In genomic region chr17:27028909-27029308, GRCm38 (mm10) we compare ENCODE assay signal across 8 mouse cellular contexts. TPM values are rescaled to one million over a fixed set of nuclear protein-coding genes. Genes with fewer than 3 reads are reported as not detected.
DNase-seq lines count a peak whose midpoint lies in the region; ATAC-seq and TF ChIP-seq lines count a peak whose summit lies in the region.

Gene Bak1, minus strand, starts transcription at chr17:27029009.

- H3K4me3 ChIP-seq in layer of hippocampus, adult 2 months, result peak within 1 kb of the TSS; percentile 97
- H3K4me3 ChIP-seq in heart, embryonic 10.5 days, result peak within 1 kb of the TSS; percentile 80
- H3K4me3 ChIP-seq in midbrain, postnatal 0 days (ENCODE audit: low read depth, low read length), result peak within 1 kb of the TSS; percentile 52

- H3K9me3 ChIP-seq in heart, embryonic 10.5 days, result no peaks in the 10 kb centered on the region
- no peaks in the 10 kb centered on the region for H3K9me3 ChIP-seq in midbrain, postnatal 0 days (ENCODE audit: low read length)

- DNase-seq in layer of hippocampus, adult 2 months (ENCODE audit: low spot score in 2 of 2), result no peak
- no peak for DNase-seq in layer of hippocampus, adult 9-10 months (ENCODE audit: low spot score)
- DNase-seq in heart, embryonic 10.5 days (ENCODE audit: low spot score), result no peak
- no peak for DNase-seq in left cerebral cortex, adult 8-10 months (ENCODE audit: low spot score in 2 of 2)
- DNase-seq in midbrain, postnatal 0 days (ENCODE audit: low spot score), result no peak
- DNase-seq in cerebellum, adult 11-12 months, result no peak
- no peak for DNase-seq in T-cell, adult 2 months (ENCODE audit: low spot score)

- H3K36me3 ChIP-seq in heart, embryonic 10.5 days, result peaks cover 25% of the 10 kb centered on the region
- H3K36me3 ChIP-seq in midbrain, postnatal 0 days (ENCODE audit: insufficient read depth, low read length), result peaks cover 13% of the 10 kb centered on the region

- TF ChIP-seq CTCF in layer of hippocampus, adult 2 months (conservative IDR thresholded peaks at IDR 0.05), result no peak
- TF ChIP-seq CTCF in midbrain, postnatal 0 days (IDR thresholded peaks at IDR 0.05), result no peak

- 59% methylated on average over 4 of the region's 4 CpGs for WGBS in heart, embryonic 10.5 days
- WGBS in midbrain, postnatal 0 days, result 84% methylated on average over 3 of the region's 4 CpGs

- ATAC-seq in common myeloid progenitor, adult 5-6 weeks (replicated peaks; ENCODE audit: low read depth, poor library complexity, severe bottlenecking), result no peak
- no peak for ATAC-seq in midbrain, postnatal 0 days (ENCODE audit: low FRiP score)

- H3K27ac ChIP-seq in layer of hippocampus, adult 2 months, result peak within 1 kb of the TSS; percentile 97
- H3K27ac ChIP-seq in heart, embryonic 10.5 days, result peak within 1 kb of the TSS; percentile 97
- H3K27ac ChIP-seq in midbrain, postnatal 0 days (ENCODE audit: low read depth, low read length), result peak within 1 kb of the TSS; percentile 79

- H3K27me3 ChIP-seq in heart, embryonic 10.5 days (ENCODE audit: insufficient read depth, poor library complexity, severe bottlenecking), result no peaks in the 10 kb centered on the region
- no peaks in the 10 kb centered on the region for H3K27me3 ChIP-seq in midbrain, postnatal 0 days (ENCODE audit: insufficient read depth, low read length)

- H3K4me2 ChIP-seq in midbrain, postnatal 0 days (ENCODE audit: low read depth, low read length, poor library complexity, severe bottlenecking), result peak within 1 kb of the TSS; percentile 62

- peaks cover 32% of the 10 kb centered on the region for H3K4me1 ChIP-seq in heart, embryonic 10.5 days
- H3K4me1 ChIP-seq in midbrain, postnatal 0 days (ENCODE audit: insufficient read depth, low read length), result peaks cover 7% of the 10 kb centered on the region

- peak within 1 kb of the TSS; percentile 90 for H3K9ac ChIP-seq in midbrain, postnatal 0 days (replicated peaks; ENCODE audit: low read length, poor library complexity, severe bottlenecking)

RNA-seq across cellular contexts. Expression of gene Bak1, which starts in this region (rescaled TPM):
- 10 to 100 TPM; 12.7 to 14.3 TPM for total RNA-seq in layer of hippocampus, adult 2 months (2021)
- total RNA-seq in common myeloid progenitor, adult 5-6 weeks (2017), result 43.9 and 53.3 TPM in 2 replicates
- polyA plus RNA-seq in heart, embryonic 10.5 days (2016; fragmentation: Nextera tagmentation; extraction: Ambion mirVana), result 4.0 and 6.8 TPM in 2 replicates
- 10 to 100 TPM; 12.8 to 17.7 (median 14.5) TPM for total RNA-seq in left cerebral cortex, adult 8-10 months (2022)
- total RNA-seq in midbrain, postnatal 0 days (2014; rRNA removed), result 57.3 and 82.4 TPM in 2 replicates
- polyA plus RNA-seq in midbrain, postnatal 0 days (2015; fragmentation: Nextera tagmentation; extraction: Ambion mirVana), result 3.9 and 5.3 TPM in 2 replicates
